Mouse (Mus musculus) adrenal gland, adult 2 months (tissue): ENCODE data around the gene Ccdc62. TPM values are rescaled to one million over a fixed set of nuclear protein-coding genes. Genes with fewer than 3 reads are reported as not detected.

ENCODE experiments used
- DNase-seq: peaks from one replicate; pipeline ENCODE4 v3.0.0; 2021
- polyA plus RNA-seq: library from polyadenylated mRNA; depleted of rRNA; stranded (reverse); fragments of >200 nt; gene quantifications from 2 replicates; pipeline ENCODE4 v1.2.3, GENCODE M21; 2012
- total RNA-seq, 2 experiments: library from RNA; stranded (reverse); gene quantifications; 2 replicates each; pipeline ENCODE4 v1.2.3; 2021

The Ccdc62 gene
- total and polyA plus RNA-seq, 3 experiments = 2.4 to 5.7 (median 3.2) TPM

DNA sequence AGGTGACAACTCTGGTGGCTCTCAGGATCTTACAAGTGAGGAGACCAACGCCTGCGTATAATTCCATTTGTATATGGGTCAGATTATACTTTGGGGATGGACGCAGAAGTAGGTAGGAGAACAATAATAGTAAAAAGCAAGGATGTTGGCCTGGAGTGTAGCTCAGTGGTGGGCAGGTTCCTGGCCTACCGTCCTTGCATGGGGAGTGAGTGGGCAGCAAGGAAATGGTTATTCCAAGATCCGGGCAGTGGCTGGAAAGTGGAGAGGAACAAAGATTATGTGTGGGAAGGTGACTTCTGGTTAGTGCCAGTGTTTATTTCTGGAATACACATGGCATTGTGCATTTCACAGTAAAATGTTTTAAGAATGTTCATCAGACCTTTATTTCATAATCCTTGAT lies 5.5 kb downstream of the Ccdc62 start:
- no peak for DNase-seq

- DNase-seq = no peak
These were observed 8.0 kb downstream of the Ccdc62 start for GRCm38 (mm10) chr5:123938479-123938878.

DNA sequence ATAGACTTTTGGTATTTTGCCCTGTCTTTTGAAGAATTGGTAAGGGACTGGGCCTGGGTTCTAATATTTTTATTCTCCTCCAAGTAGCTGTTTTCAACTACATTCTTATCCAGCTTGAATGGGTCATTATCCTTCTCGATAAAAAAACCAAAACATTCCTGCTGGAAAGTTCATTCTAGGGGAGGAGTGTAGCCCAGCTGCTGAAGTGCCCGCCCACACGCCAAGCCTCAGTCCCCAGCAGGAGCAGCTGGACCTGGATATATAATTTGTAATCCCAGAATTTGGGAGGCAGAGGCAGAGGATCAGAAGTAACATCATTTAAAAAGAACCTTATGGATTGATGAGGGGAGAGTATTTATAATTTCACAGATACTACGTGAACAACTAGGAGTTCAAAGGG lies 16.1 kb downstream of the Ccdc62 start:
- no peak for DNase-seq

DNA sequence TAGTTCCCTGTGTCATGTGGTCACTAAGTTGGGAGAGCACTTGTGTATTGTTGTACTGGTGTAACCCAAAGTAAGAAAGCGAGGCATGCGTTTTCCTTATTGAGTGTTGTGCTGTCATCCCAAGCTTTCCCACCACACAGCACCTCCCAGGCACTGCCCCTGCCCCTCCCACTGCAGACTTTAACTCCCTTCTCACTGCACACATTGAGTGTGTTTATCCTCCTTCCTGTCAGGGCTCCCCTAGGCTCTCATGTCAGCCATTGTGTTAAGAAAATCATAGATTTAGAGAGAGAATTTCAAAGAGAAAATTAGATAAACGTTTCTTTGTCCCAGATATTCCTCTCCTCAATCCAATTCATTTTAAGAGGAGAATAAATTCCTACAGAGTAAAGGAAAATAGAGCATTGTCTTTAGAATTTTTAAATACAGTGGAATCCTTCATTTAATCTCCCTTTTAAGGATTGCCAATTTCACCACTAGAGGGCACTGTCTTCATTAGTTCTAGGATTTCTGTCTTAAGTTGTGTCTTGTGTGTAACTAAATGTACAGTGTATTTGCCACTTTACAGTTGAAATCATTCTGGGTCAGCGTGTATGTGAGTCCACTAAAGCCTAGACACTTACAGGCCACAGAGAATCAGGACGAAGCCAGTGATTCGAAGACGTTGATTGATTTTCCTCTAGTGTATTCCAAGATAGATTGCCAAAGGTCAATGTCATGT lies 16.7 kb downstream of the Ccdc62 start:
- DNase-seq = no peak

DNA sequence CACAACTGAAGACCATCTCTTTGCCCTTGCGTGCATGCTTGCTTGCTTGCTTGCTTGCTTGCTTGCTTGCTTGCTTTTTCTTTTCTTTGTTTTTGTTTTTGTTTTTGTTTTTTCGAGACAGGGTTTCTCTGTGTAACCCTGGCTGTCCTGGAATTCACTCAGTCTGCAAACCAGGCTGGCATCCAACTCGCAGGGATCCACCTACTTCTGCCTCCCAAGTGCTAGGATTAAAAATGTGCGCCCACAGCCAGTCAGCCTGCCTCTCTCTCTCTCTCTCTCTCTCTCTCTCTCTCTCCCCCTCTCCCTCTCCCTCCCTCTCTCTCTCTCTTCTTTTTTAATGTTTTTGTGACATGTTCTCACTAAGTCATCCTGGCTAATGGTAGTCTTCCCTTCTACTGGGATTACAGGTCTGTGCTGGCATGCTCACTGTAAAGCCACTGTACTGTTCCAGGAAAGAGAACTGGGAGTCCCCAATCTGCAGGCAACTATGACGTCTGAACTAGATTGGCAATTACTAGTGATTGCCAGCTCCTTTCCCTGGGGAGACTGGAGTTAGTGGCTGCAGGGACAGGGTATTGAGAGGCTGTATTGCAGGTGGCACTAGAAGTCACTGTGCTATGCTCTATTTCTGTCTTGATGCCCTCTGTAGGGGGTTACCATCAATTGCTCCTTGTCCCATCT lies 22.0 kb downstream of the Ccdc62 start:
- DNase-seq = no peak

DNA sequence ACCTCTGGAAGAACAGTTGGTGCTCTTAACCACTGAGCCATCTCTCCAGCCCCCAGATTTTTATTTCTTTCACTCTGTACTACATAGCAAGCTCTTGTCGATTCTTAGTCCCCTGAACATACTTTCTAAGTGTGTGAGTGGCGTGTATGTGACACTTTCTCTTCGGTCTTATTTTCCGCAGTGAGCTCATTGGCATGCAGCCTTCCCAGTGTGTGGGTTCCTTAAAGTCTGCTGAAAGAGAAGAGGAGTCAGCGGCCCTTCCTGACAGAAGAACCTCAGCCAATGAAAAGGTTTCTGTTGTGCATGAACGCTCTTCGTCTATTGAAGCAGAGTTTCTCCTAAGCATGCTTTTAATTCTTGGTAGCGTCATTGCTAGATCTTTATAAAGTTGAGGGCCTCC lies 26.7 kb downstream of the Ccdc62 start:
- DNase-seq = no peak

GRCm38 (mm10) chr5:123959018-123959417 lies 28.5 kb downstream of the Ccdc62 start:
- DNase-seq = no peak

DNA sequence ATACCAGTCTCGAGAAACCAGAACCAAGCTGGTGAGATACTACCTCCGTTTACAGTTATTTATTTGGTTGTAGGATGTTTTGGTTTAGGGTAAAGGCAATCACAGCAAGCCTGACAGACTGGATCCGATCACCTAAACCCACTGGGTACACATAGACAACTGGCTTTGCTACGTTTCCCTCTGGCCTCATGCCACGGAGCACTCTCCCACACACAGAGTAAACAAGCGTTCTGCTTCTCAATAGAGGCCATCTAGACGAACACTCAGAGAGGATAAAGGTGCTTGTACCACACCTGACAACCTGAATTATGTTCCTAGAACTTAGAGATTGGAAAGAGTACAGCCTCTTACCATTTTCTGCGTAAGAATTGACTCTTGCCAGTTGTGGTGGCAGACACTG lies 29.6 kb downstream of the Ccdc62 start:
- no peak for DNase-seq

DNA sequence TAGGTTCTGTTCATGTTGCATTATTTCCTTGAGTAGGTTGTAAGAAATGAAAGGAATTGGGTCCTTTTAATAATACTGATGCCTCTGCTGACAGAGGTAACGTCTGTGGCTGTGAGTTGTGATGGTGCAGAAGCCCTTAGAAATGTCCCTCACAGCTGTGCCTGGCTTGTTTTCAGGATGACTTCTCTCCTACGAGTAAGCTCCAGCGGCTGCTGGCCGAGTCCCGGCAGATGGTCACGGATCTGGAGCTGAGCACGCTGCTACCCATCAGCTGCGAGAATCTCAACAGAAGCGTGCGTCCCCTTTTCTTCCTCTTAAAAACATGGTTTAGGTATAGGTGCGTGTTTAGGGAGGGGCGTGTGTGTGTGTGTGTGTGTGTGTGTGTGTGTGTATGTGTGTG lies 30.6 kb downstream of the Ccdc62 start:
- no peak for DNase-seq

GRCm38 (mm10) chr5:123964208-123964607 lies 33.7 kb downstream of the Ccdc62 start:
- no peak for DNase-seq

- no peak for DNase-seq
These were observed 36.3 kb downstream of the Ccdc62 start for GRCm38 (mm10) chr5:123966759-123967158.

GRCm38 (mm10) chr5:123968468-123968867 lies 38.0 kb downstream of the Ccdc62 start:
- no peak for DNase-seq

DNA sequence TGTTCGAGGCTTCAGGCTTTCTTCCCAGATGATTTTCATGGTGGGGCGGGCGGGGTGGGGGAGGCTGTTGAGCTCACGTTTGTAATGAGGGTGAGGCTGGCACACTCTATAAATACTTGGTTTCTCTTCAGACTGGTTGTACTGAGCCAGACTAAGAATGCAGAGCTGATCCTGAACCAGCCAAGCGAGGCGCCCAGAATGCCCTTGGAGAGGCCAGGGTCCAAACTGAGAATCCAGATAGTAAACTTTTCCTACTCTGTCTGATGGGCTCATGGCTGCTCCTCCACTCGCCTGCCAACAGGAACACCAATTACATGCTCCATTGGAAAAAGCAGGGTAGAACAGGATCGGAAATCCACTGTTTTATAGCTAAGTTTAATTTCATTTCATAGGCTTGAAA lies 38.7 kb downstream of the Ccdc62 start:
- no peak for DNase-seq

GRCm38 (mm10) chr5:123970576-123970975 lies 40.1 kb downstream of the Ccdc62 start:
- no peak for DNase-seq

DNA sequence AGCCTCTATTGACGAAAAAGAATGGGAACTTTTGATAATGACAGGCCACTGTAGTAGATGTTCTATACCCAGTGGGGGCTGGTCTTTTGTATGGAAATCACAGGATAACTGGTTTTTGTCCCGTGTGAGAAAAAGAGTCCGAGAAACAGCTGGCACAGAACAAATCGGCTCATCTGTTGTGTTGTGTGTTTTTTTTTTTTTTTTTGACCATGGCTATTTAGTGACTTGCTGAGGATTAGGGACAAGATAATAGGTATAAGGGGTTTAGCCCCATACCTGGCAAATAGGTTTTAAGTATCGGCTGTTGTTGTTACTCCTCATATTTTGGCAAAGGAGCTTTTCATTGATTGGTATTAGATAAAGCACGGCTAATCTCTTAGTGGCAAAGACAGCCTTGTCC lies 42.0 kb downstream of the Ccdc62 start:
- DNase-seq = no peak

DNA sequence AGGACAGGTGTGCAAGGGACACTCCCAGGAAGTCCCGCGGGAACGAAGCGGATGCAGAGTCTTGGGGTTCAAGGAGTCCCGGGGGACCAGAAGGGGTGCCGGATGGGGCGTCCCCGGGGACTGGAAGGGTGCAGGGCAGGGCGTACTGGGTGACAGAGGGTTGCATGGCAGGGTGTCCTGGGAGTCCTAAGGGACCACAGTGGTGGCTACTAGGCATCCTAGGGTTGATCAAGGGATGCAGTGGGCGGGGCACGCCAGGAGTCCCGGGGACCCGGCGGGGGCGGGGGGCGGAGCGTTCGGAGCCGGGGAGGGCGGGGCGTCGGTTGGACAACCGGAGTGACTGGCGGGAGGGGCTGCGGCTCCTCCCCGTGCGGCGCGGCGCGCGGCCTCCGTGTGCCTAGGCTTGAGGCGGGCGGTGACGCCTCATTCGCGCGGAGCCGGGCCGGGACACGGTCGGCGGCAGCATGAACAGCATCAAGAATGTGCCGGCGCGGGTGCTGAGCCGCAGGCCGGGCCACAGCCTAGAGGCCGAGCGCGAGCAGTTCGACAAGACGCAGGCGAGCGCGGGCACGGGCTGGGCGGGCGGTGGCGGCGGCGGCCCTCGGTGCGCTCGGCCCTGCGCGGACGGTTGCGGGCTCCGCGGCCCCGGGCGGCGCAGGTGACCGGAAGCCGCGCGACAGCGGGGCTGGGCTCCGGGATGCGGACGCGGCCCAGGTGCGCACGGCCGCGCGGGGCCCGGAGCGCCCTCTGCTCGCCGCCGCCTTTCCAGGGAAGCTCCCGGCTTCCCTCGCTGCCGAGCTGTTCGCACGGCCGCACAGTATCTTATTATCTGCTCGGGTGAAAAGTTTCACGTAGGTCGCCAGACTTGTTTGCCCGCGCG lies 43.1 kb downstream of the Ccdc62 start, which contains the start of gene Hip1r:
Gene Hip1r (plus strand): TSS at position 330 of the 880 bp plus-strand sequence.
- peak; percentile 92 for DNase-seq

GRCm38 (mm10) chr5:123974179-123974485 lies 43.7 kb downstream of the Ccdc62 start:
- no peak for DNase-seq

DNA sequence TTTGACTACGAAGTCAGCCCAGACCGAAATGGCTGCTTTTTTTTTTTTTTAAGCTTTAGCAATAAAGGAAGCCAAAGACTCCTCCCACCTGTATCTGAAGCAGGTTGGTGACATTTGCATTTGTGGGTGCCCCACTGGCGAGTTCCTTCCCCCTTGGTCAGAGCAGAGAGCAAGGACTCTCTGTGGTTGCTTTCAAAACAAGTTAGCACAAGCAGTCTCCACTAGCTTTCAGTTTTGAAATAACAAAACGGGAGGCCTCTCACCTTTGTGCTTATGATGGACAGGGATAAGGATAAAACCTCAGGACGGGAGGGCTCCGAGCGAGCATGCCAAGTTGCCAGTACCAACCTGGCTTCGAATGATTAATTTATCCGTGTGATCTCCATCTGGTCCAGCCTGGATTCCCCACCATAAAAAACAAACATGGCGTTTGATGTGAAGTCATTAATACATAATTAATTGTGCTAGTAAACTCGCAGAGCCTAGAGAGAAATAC lies 44.2 kb downstream of the Ccdc62 start:
- no peak for DNase-seq

GRCm38 (mm10) chr5:123975668-123976180 lies 45.2 kb downstream of the Ccdc62 start:
- no peak for DNase-seq

GRCm38 (mm10) chr5:123977231-123977630 lies 46.8 kb downstream of the Ccdc62 start:
- no peak for DNase-seq

DNA sequence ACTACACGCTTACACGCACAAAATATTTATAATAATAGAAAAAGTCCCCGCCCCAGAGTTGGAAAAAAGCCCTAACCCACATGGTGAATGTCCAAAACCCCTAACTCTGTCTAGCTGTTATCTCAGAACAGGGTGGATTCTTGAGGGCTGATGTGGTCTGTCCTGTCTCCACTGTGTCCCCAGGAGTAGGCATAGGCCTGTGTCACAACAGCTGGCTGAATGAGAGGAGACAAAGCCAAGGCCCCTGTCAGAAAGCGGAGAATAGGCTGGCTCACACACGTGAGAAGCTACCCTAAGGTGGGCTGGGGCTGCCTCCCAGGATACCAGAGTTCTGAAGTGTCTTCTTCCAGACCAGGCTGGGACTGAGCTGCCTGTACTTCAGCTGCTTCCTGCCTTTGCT lies 47.7 kb downstream of the Ccdc62 start:
- no peak for DNase-seq

DNA sequence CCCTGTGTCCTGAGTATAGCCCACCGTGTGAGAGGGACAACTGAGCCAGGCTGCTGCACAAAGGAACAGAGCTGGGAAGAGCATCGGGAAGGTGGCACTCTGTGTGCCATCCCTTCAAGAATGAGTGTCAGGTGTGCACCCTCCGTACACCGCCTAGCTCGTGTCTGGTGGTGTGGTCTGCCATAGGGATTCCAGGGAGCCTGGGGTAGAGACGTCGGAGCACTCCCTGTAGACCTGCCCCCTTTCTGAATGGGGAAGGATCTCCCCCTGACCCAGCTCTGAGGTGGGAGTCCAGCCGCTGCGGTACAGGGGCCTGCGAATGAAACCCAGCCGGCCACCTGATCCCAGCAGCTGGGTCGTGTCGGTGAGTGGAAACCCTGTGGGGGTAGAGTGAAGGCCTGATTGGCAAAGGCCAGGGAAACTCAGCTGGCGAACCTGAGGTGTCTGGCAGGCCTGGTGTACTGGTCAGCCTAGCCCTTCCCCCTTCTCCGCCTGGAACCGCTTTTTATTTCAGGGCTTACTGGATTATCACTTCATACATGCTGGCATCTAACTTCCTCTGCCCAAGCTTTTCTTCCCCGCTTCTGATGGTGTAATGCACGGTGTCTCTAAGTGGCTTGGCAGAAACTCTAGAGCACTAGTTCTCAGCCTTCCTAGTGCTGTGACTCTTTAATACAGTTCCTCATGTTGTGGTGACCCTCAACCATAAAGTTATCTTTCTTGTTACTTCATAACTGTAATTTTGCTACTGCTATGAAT lies 48.9 kb downstream of the Ccdc62 start:
- no peak for DNase-seq
